Mouse (Mus musculus): ENCODE data around the gene Hspa1l. TPM values are rescaled to one million over a fixed set of nuclear protein-coding genes. Genes with fewer than 3 reads are reported as not detected.
"Not testable (repeated sequence)": the region's sequence is repeated elsewhere in the genome, so short reads cannot be mapped to it uniquely, and the experiment has no call there.

Hspa1l gene
- polyA plus RNA-seq, 1 experiment from 2014 or later = 0.81 TPM

DNA sequence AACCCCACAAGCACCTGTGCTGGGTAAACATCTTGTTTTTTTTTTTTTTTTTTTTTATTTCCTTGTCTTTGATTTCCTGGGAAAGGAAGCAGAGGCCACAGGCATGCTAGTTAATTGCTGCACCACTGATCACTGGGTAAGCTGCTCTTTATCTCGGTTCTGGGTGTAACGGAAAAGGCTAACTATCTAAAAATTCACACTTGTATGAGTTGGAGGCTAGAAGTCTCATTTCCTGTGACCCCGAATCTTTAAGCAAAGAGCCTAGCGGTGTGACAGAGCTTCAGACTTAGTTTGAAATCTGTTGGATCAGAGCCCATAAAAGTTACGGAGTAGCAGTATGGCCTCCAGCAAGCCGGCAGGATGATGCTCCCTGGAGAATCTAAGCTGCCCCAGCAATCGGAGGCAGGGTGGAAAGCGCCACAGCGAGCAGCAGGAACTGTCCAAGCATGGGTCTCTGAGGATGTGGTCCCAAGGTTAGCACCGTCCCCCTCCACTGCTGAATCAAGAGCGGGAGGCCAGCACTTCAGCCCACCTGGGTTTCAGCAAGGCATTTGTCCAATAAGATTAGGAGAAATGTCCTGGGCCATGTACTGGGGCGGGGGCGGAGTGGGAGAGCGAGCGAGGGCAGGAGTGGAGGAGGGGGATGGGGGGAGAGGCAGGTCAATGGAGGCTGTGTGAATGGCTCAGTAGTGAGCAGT is 31.0 kb upstream of the Hspa1l start:
- H3K27ac ChIP-seq = no peak overlapping the region
- H3K9me3 ChIP-seq = no peaks in the 10 kb centered on the region
- peak overlapping the region; percentile 31 for H3K4me3 ChIP-seq
- peaks cover 9% of the 10 kb centered on the region for H3K4me1 ChIP-seq
- 0 out of 2 replicates have a peak, but pooled peaks have one; percentile 36 for ATAC-seq (ENCODE audit: low FRiP score, low read depth)
- no peaks in the 10 kb centered on the region for H3K36me3 ChIP-seq
- peak overlapping the region; percentile 48 for H3K9ac ChIP-seq
- no peaks in the 10 kb centered on the region for H3K27me3 ChIP-seq
- WGBS = 5% methylated on average over 15 of the region's 15 CpGs
- peak overlapping the region; percentile 57 for H3K4me2 ChIP-seq (replicated peaks)

DNA sequence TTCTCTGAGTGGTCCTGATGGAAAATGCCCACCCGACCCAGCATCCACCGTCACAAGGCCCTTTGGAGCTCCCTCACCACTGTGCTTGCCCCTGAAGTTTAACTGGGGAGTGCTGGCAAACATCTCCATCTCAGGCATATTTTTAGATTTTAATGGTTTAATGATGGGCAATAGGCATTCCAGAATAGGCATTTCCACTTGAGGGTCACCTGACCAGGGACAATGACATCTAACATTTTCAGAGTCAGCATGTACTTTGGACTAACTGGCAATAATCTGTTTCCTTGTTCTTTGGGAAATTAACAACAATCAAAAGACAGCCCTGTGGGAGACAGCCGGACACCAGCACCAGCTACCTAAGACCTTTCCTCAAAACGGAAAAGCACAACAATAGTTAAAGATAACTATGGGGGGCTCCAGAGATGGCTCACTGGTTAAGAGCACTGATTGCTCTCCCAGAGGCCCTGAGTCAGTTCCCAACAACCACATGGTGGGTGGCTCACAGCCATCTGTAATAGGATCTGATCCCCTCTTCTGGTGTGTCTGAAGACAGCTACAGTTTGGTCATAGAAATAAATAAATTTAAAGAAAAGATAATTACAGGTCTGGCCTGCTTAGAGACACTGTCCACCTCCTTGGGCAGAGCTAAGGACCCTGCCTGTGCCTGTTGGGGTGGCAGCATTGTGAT is 29.2 kb upstream of the Hspa1l start:
- no peak for ATAC-seq (ENCODE audit: low FRiP score, low read depth)
- Histone ChIP-seq H3K4me1 (peaks cover 9% of the 10 kb centered on the region), H3K27me3 (no peaks in the 10 kb centered on the region), H3K27ac (no peak overlapping the region), H3K9ac (0 out of 2 replicates have a peak overlapping the region, but pooled peaks have one; percentile 4), H3K4me3 (no peak overlapping the region), H3K9me3 (no peaks in the 10 kb centered on the region), H3K4me2 (replicated peaks) (no peak overlapping the region), H3K36me3 (no peaks in the 10 kb centered on the region)
- 81% methylated on average over 4 of the region's 4 CpGs for WGBS

DNA sequence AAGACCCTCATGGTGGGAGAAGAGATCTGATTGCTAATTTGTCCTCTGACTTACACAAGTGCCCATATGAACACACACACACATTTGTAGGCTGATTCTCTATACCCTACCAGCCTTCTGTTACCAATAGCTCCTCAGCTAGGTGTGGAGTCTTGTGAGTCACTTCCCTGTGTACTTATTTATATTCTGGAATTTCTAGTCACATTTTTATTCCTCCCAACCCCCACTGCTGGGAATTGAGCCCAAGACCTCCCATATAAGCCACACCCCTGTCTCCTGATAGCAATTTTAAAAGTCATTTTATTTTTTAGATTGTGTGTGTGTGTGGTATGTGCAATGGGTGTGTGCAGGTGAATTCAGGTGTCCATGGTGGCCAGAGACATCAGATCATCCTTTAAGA is 28.1 kb upstream of the Hspa1l start:
- Histone ChIP-seq H3K27ac (no peak overlapping the region), H3K9me3 (no peaks in the 10 kb centered on the region), H3K4me1 (peaks cover 9% of the 10 kb centered on the region), H3K27me3 (no peaks in the 10 kb centered on the region), H3K36me3 (peaks cover 1% of the 10 kb centered on the region), H3K9ac (no peak overlapping the region), H3K4me2 (replicated peaks) (no peak overlapping the region), H3K4me3 (no peak overlapping the region)
- no peak for ATAC-seq (ENCODE audit: low FRiP score, low read depth)

DNA sequence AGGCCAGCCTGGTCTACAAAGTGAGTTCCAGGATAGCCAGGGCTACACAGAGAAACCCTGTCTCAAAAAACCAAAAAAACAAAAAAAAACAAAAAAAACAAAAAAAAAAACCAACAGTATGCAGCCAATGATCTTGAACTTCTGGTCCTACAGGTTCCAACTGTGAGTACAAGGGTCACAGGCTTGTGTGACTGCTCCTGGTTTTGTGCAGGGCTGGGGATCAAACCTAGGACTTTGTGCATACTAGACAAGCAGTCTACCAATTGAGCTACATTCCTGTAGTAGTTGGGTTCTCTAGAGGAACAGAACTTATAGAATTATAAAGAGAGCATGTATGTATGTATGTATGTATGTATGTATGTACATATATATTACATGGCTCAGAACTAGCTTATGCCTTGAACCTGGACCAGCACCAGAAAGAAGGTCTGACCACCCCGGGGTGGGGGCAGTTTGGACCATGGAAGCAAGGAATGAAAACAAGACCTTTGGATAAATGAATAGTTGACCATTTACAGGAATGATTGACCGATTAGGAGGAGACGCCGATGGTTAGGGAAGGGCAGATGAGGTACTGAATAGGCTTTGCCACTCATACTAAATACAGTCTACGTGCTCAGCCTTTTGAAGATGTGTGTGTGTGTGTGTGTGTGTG is 25.9 kb upstream of the Hspa1l start:
- WGBS = 91% methylated on average over 5 of the region's 5 CpGs
- H3K36me3 ChIP-seq = peaks cover 19% of the 10 kb centered on the region
- no peak overlapping the region for H3K27ac ChIP-seq
- no peak overlapping the region for H3K4me2 ChIP-seq (replicated peaks)
- H3K4me3 ChIP-seq = no peak overlapping the region
- H3K9ac ChIP-seq = no peak overlapping the region
- peaks cover 18% of the 10 kb centered on the region for H3K4me1 ChIP-seq
- ATAC-seq (ENCODE audit: low FRiP score, low read depth) = no peak
- no peaks in the 10 kb centered on the region for H3K9me3 ChIP-seq
- no peaks in the 10 kb centered on the region for H3K27me3 ChIP-seq

DNA sequence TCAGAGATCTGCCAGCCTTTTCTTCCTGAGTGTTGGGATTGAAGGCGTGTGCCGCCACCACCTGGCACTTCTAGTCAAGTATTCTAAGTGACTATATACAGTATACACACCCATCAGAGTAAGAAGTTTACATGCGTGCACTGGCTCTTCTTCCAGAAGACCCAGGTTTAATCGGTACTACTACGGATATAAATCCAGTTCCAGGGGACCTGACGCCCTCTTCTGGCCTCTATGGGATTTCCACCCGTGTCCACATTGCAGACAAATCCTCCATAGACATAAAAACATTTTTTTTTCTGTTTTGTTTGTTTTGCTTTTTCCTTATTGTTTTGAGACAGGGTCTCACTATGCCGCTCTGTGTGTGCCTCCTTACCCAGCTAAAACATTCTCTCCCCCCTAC is 24.9 kb upstream of the Hspa1l start:
- H3K27ac ChIP-seq = no peak overlapping the region
- no peaks in the 10 kb centered on the region for H3K9me3 ChIP-seq
- H3K4me1 ChIP-seq = peaks cover 13% of the 10 kb centered on the region
- no peak for ATAC-seq (ENCODE audit: low FRiP score, low read depth)
- H3K4me3 ChIP-seq = no peak overlapping the region
- 21% methylated on average over 8 of the region's 8 CpGs for WGBS
- no peak overlapping the region for H3K9ac ChIP-seq
- H3K36me3 ChIP-seq = peaks cover 19% of the 10 kb centered on the region
- no peak overlapping the region for H3K4me2 ChIP-seq (replicated peaks)
- no peaks in the 10 kb centered on the region for H3K27me3 ChIP-seq

DNA sequence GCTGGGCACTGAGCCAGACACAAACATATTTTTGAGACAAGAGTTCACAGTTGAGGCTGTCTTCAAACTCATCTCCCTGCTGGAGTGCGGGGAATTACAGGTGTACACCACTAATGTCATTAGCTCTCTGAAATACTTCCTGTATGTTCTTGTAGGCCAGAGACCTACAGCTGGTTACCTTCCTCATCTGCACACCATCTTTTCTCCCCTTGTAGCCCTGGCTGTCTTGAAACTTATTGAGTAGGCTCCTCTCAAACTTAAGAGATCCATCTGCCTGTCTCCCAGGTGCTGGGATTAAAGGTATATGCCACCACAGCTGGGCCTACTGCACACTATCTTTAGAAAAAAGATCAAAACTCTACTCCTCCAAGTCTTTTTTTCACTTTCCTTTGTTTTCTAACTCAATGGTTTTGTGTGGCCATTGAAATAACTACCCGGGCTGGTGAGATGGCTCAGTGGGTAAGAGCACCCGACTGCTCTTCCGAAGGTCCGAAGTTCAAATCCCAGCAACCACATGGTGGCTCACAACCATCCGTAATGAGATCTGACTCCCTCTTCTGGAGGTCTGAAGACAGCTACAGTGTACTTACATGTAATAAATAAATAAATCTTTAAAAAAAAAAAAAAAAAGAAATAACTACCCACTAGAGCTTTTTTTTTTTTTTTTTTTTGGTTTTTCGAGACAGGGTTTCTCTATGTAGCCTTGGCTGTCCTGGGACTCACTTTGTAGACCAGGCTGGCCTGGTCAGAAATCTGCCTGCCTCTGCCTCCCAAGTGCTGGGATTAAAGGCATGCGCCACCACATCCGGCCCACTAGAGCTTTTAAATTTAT is 23.6 kb upstream of the Hspa1l start:
- Histone ChIP-seq H3K27ac (0 out of 2 replicates have a peak overlapping the region, but pooled peaks have one; percentile 94), H3K36me3 (peaks cover 19% of the 10 kb centered on the region), H3K4me1 (peaks cover 13% of the 10 kb centered on the region)
- not testable (repeated sequence) for H3K27me3 ChIP-seq; H3K9me3 ChIP-seq; H3K9ac ChIP-seq; ATAC-seq (ENCODE audit: low FRiP score, low read depth); H3K4me2 ChIP-seq (replicated peaks); H3K4me3 ChIP-seq
- WGBS = 61% methylated on average over 9 of the region's 9 CpGs

DNA sequence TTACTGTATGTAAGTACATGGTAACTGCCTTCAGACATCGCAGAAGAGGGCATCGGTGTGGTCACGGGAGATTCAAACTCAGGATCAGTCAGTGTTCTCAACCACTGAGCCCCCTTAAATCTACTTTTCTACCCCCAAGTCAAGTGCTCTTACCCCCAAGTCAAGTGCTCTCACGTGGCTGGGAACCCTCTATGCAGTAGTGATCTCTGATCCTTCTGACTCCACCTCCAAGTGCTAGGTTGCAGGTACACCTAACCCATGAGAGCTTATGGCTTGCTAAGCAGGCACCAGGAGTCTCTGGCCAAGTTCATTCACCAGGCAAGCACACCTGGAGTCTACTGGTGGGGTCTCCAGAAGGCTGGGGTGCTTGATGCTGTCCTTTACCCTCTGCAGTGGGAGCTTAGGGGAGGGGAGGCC is 22.9 kb upstream of the Hspa1l start:
- Histone ChIP-seq H3K4me2 (replicated peaks) (peak overlapping the region; percentile 97; the same call in 1 of the 2 replicates), H3K4me3 (peak overlapping the region; percentile 7; the same call in 1 of the 2 replicates)

DNA sequence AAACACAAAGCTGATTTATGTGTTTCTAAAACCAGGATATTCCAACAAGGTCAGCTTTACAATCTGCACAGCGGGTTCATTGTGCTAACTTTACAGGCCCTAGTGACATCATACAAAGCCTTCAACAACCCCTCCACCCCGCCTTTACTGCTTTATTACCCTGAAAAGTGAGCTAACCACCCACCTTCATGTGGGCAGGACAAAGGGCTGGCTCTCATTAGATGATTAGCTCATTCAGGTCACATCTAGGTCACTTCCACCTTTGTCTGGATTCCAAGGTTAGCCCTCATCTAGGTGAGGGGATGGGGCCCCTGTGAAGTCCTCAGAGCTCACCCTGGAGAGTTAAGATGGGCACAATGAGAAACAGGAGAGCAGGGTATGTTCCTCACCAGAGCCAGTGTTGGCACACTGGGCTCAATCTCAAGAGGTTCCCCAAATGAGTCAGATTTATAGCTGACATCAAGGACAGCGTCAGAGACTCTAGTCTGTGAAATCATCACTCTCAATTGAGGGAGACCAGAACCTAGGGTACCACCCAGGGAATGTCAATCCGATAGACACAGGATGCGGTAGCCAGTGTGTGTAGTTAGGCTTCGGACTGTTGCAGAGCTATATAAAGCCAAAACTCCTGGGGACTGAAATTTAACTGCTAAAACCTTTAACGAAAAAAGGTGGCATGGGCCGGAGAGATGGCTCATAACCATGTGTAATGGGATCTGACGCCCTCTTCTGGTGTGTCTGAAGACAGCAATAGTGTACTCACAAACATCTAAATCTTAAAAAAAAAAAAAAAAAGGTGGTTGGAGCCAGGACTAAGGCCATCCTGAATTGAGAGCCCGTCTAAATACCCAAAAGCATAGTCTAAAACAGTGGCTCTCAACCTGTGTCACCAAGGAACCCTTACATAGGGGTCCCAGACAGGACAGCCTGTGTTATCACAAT is 21.7 kb upstream of the Hspa1l start:
- no peak for ATAC-seq (ENCODE audit: low FRiP score, low read depth)
- H3K36me3 ChIP-seq = peaks cover 19% of the 10 kb centered on the region
- 16% methylated on average over 10 of the region's 10 CpGs for WGBS

More for the DNA sequence above, 22.9 kb upstream of the Hspa1l start:
- peaks cover 19% of the 10 kb centered on the region for H3K36me3 ChIP-seq
- H3K9ac ChIP-seq = no peak overlapping the region
- H3K9me3 ChIP-seq = no peaks in the 10 kb centered on the region
- peaks cover 13% of the 10 kb centered on the region for H3K4me1 ChIP-seq
- 37% methylated on average over 4 of the region's 4 CpGs for WGBS
- H3K27me3 ChIP-seq = no peaks in the 10 kb centered on the region
- ATAC-seq (ENCODE audit: low FRiP score, low read depth) = no peak
- peak overlapping the region; percentile 94; the same call in 1 of the 2 replicates for H3K27ac ChIP-seq

DNA sequence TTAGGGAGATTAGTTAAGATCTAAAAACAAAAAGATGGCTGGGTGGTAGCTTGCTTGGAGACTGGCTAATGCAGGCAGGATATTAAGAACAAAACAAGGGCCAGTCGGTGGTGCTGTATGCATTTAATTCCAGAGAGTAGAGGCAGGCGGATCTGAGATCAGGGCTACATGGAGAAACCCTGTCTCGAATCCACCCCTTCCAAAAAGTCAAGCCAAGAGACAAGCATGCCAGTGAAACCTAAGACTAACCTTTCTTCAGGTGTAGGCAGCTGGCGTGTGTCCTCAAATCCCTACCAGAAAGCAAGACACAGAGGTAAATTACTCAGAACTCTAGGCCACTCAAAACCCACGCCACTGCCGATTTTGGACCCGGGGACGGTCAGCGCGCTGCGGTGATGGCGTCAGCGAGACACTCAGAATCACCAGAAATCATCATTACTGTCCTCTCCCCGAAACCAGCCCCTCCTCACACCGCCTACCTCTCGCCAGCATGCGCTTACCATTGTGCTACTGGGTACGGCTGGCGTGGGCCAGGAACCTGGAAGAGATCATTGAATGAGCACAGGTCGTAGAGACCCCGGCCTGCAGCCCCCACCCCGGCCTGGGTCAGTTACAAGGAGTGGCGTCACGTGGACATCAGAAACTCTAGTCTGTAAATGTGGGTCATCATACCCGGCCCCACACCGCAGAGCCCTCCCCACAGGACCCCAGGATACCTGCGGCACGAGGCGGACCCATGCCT is 20.7 kb upstream of the Hspa1l start:
- WGBS = under 1% methylated on average over 29 of the region's 29 CpGs
- Histone ChIP-seq H3K9ac (peak overlapping the region; percentile 100), H3K27me3 (peaks cover 21% of the 10 kb centered on the region), H3K4me3 (peak overlapping the region; percentile 97), H3K36me3 (peaks cover 19% of the 10 kb centered on the region), H3K9me3 (no peaks in the 10 kb centered on the region), H3K4me1 (peaks cover 13% of the 10 kb centered on the region), H3K4me2 (replicated peaks) (peak overlapping the region; percentile 97), H3K27ac (peak overlapping the region; percentile 94)
- no peak; the same call in 1 of the 2 replicates for ATAC-seq (ENCODE audit: low FRiP score, low read depth)

More for the DNA sequence above, 21.7 kb upstream of the Hspa1l start:
- Histone ChIP-seq H3K27ac (peak overlapping the region; percentile 94), H3K9me3 (no peaks in the 10 kb centered on the region), H3K4me3 (peak overlapping the region; percentile 97), H3K27me3 (peaks cover 12% of the 10 kb centered on the region), H3K4me1 (peaks cover 13% of the 10 kb centered on the region), H3K9ac (peak overlapping the region; percentile 100), H3K4me2 (replicated peaks) (peak overlapping the region; percentile 97)

DNA sequence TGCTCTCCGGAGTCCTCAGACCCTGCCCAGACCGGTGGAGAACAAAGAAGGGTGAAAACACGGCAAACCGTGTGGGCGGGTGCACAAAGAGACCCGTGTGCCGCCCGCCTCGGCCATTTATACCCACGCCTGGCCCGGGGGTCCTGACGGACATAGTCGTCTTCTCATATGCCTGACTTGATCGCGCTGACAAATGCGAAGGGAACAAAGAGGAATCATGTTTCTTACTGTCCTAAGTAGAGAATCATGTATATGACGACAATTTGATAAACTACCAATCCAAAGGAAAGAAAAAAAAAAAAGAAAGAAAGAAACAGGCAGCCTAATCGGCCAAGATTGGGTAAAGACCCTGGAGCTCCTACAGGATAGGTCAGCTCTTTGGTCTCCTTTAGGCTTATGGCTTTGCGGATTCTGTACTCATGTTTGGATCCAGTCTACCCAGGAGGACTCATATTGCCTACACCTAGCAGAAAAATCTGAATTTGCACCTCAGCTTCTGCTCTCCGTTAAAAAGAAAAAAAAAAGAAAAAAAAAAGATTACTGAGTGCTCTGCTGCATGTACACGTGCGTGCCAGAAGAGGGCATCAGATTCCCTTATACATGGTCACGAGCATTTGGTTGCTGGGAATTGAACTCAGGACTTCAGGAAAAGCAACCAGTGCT is 20.0 kb upstream of the Hspa1l start:
- peak overlapping the region; percentile 97 for H3K4me2 ChIP-seq (replicated peaks)
- under 1% methylated on average over 23 of the region's 23 CpGs for WGBS

More for the DNA sequence above, 20.0 kb upstream of the Hspa1l start:
- Histone ChIP-seq H3K9ac (peak overlapping the region; percentile 100), H3K4me3 (peak overlapping the region; percentile 97), H3K4me1 (peaks cover 13% of the 10 kb centered on the region), H3K27me3 (peaks cover 24% of the 10 kb centered on the region), H3K27ac (peak overlapping the region; percentile 94), H3K36me3 (peaks cover 19% of the 10 kb centered on the region), H3K9me3 (no peaks in the 10 kb centered on the region)
- peak; percentile 84 for ATAC-seq (ENCODE audit: low FRiP score, low read depth)

Measured in limb, embryonic 13.5 days (tissue).